Mouse (Mus musculus) limb, embryonic 10.5 days (tissue): ENCODE measurements around the gene Slc25a4. TPM values are rescaled to one million over a fixed set of nuclear protein-coding genes. Genes with fewer than 3 reads are reported as not detected.

Source experiments
- DNase-seq: peaks from one replicate; pipeline ENCODE4 v3.0.0-alpha.2; 2017; ENCODE audit warnings: low spot score
- H3K27ac ChIP-seq: fragments of 300-500 bp; sonication (generic); 2 replicates; pipeline ENCODE4 v1.5.1; 2016; ENCODE audit warnings: mild to moderate bottlenecking
- H3K27me3 ChIP-seq: fragments of 300-500 bp; sonication (generic); 2 replicates; pipeline ENCODE4 v1.6.1; 2016; ENCODE audit warnings: low read depth, mild to moderate bottlenecking; ENCODE audit not compliant: poor library complexity, severe bottlenecking
- H3K36me3 ChIP-seq: fragments of 300-500 bp; sonication (generic); 2 replicates; pipeline ENCODE4 v1.6.1; 2016; ENCODE audit warnings: mild to moderate bottlenecking, moderate library complexity
- H3K4me1 ChIP-seq: fragments of 300-500 bp; sonication (generic); 2 replicates; pipeline ENCODE4 v1.6.1; 2016
- H3K4me3 ChIP-seq: fragments of 300-500 bp; sonication (generic); 2 replicates; pipeline ENCODE4 v1.5.1; 2016; ENCODE audit warnings: mild to moderate bottlenecking, moderate library complexity
- H3K9me3 ChIP-seq: fragments of 300-500 bp; sonication (generic); replicated peaks from 2 replicates; pipeline ENCODE4 v1.6.1; 2016; ENCODE audit warnings: mild to moderate bottlenecking
- WGBS: fragments of 180-500 bp; shearing (Covaris S2); methylation state at CpG from one replicate; pipeline ENCODE4 v1.1.7; 2016; 5-methylcytosine and 5-hydroxymethylcytosine counted together
- polyA plus RNA-seq: library from polyadenylated mRNA; unstranded; fragments of >200 nt; fragmentation: Nextera tagmentation; extraction: Ambion mirVana; gene quantifications from 2 replicates; pipeline ENCODE4 v1.2.1, GENCODE M21; 2016

Gene Slc25a4
- polyA plus RNA-seq, 1 experiment from 2014 or later: 486 TPM

DNA sequence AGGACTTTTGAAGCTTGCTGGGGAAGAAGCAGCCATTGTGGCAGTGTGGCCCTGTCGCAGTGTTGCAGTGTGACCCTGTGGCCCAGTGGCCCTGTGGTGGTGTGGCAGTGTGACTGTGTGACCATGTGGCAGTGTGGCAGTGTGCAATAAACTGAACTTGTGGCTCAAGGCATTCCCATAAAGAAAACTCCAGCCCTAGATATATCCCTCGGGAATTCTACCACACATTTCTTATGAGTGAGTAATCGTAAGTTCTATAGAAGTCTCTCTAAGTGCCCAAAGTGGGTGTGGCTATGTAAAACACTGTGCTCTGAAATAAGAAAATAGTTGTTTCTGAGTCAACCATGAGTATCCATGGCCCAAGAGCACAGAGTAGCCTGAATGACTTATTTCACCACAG is 14.4 kb upstream of the Slc25a4 start:
- no peak overlapping the region for H3K4me3 ChIP-seq
- 82% methylated on average over 3 of the region's 3 CpGs for WGBS
- no peaks in the 10 kb centered on the region for H3K9me3 ChIP-seq
- H3K4me1 ChIP-seq: no peaks in the 10 kb centered on the region
- H3K27ac ChIP-seq: no peak overlapping the region
- H3K27me3 ChIP-seq: no peaks in the 10 kb centered on the region
- DNase-seq: no peak
- H3K36me3 ChIP-seq: no peaks in the 10 kb centered on the region

DNA sequence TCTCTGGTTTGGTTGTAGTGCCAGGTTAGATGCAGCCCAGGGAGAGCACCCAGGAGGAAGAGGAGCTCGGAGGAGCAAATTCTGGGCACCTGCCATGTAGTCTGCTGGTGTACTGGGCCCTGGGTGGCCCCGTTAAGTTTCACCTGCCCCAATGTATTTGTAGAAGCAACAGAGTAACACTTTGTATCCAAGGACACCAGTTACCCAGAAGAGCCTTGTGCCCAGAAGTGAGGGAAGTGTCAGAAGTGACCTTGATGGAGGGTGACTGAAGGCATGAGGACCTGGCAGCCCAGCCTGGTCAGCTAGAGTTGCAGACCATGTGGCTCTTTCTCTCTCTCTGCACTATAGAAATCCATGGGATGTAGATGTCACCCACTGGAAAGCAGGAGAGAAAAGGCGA is 9.5 kb upstream of the Slc25a4 start:
- H3K9me3 ChIP-seq: no peaks in the 10 kb centered on the region
- H3K27ac ChIP-seq: no peak overlapping the region
- no peaks in the 10 kb centered on the region for H3K36me3 ChIP-seq
- WGBS: 73% methylated on average over 3 of the region's 3 CpGs
- H3K4me1 ChIP-seq: peaks cover 9% of the 10 kb centered on the region
- no peak overlapping the region for H3K4me3 ChIP-seq
- H3K27me3 ChIP-seq: no peaks in the 10 kb centered on the region
- no peak for DNase-seq

DNA sequence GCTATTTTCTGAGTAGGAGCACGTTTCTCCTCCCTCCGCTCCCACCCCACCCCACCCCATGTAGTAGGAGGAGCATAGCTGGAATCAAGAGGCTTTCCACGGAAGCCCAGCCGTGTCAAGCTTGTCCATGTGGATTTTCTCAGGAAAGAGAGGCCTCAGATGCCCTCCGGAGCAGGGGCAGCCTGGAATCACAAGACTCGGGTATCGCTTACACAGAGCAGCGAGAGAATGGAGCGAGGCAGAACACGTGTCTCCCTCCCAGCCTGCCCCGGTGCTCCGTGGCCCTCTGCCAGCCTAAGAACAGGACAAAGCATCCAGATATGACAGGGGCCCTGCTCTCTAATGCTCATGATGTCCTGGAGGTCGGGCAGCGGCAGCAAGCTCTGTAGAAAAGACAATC is 5.8 kb upstream of the Slc25a4 start:
- Histone ChIP-seq H3K36me3 (no peaks in the 10 kb centered on the region), H3K4me1 (peaks cover 15% of the 10 kb centered on the region), H3K9me3 (no peaks in the 10 kb centered on the region), H3K27me3 (no peaks in the 10 kb centered on the region), H3K4me3 (peak overlapping the region; percentile 49), H3K27ac (peak overlapping the region; percentile 82)
- 12% methylated on average over 14 of the region's 14 CpGs for WGBS
- DNase-seq: peak; percentile 70

DNA sequence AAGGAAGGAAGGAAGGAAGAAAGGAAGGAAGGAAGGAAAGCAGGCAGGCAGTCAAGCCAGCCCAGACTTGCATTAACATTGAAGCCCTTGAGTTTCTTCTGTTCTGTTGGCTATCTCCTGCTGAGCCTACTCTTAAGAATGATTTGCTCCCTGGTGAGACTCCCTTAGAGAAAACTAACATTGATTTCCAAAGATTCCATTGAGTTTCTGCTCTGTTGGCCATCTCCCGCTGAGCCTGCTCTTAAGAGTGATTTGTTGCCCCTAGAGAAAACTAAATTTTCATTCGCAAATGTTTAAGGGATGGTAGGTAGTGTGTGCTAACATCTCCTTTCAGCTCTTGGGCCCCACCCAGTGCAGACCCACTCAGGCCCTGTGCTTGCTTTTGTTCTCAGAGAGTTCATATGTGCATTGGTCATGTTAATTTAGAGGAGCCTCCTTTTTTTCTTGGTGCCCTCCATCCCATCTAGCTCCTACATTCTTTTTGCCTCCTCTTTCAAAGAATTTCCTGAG is 2.9 kb upstream of the Slc25a4 start:
- H3K4me3 ChIP-seq: no peak overlapping the region
- WGBS: 15% methylated on average over 2 of the region's 2 CpGs
- DNase-seq: no peak
- H3K4me1 ChIP-seq: peaks cover 33% of the 10 kb centered on the region
- H3K27ac ChIP-seq: no peak overlapping the region
- H3K27me3 ChIP-seq: no peaks in the 10 kb centered on the region
- H3K9me3 ChIP-seq: no peaks in the 10 kb centered on the region
- H3K36me3 ChIP-seq: peaks cover 6% of the 10 kb centered on the region

DNA sequence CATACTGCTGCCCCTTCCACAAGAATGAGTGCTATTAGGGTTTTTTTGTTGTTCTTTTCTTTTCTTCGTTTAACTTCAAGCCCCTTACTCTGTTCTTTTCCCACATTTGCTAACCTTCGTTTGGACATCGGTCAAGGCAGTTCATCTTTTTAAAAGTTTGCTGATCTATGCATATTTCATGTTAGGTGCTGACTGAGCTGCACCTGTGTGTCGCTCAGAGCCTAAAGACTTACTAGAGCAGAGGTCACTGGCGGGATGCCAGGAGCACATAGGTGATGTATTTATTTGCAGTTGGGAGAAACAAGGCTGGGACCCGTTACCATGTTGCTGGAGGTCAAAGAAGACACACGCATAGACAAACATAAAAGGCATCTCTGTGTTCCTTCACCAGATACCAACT is 1.1 kb upstream of the Slc25a4 start:
- H3K36me3 ChIP-seq: peaks cover 24% of the 10 kb centered on the region
- H3K27me3 ChIP-seq: no peaks in the 10 kb centered on the region
- whole genome bisulfite sequencing: 49% methylated on average over 7 of the region's 7 CpGs
- no peak overlapping the region for H3K4me3 ChIP-seq
- H3K9me3 ChIP-seq: no peaks in the 10 kb centered on the region
- peaks cover 42% of the 10 kb centered on the region for H3K4me1 ChIP-seq
- no peak for DNase-seq
- H3K27ac ChIP-seq: no peak overlapping the region

DNA sequence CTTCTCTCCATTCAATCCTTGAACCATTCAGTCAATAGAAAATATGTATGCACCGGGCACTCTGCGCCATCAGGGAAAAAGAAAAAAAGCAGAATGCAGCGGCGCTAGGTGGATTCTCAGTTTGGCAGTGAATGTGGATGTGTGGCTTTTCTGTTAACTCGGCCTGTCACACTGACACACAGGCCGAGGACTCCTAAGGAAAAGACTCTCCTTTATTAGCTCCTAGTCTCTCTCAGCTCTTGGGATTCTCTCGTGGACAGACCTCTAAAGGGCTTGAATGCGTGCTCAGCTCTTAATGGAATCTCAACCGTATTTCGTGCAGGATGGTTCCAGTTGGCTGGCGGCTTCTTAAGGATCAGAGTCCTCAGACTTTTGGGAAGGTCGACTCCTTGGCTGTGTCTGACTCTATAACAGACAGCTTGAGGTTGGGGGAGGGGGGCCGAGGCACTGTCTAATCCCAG is 557 bp upstream of the Slc25a4 start:
- peak overlapping the region; percentile 90 for H3K4me3 ChIP-seq
- H3K36me3 ChIP-seq: peaks cover 30% of the 10 kb centered on the region
- H3K4me1 ChIP-seq: peaks cover 39% of the 10 kb centered on the region
- no peak for DNase-seq
- WGBS: 10% methylated on average over 13 of the region's 13 CpGs
- H3K9me3 ChIP-seq: no peaks in the 10 kb centered on the region
- H3K27ac ChIP-seq: peak overlapping the region; percentile 96
- no peaks in the 10 kb centered on the region for H3K27me3 ChIP-seq

GRCm38 (mm10) chr8:46209057-46209456 is 2.0 kb downstream of the Slc25a4 start:
- Histone ChIP-seq H3K36me3 (peaks cover 56% of the 10 kb centered on the region), H3K27ac (peak overlapping the region; percentile 30; the same call in 1 of the 2 replicates), H3K27me3 (no peaks in the 10 kb centered on the region), H3K9me3 (no peaks in the 10 kb centered on the region), H3K4me3 (peak overlapping the region; percentile 90), H3K4me1 (peaks cover 51% of the 10 kb centered on the region)
- 92% methylated on average over 15 of the region's 15 CpGs for WGBS
- no peak for DNase-seq

DNA sequence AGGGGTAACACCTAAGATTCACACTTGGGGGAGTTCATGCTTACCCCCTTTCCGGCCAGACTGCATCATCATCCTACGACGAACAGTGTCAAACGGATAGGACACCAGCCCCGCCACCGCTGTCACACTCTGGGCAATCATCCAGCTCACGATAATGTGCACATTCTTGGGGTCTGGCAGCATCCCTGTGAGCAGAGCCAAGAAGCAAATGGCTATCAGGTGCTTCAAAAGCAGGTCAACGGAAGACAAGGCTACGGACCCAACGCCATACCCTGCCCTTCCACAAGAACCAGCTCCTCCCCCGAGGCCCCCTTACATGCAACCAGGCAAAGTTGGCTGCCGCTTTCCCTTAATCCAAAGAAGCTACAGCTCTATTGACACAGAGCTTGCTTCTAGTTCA is 2.7 kb downstream of the Slc25a4 start:
- H3K4me1 ChIP-seq: peaks cover 51% of the 10 kb centered on the region
- WGBS: 92% methylated on average over 12 of the region's 12 CpGs
- peaks cover 63% of the 10 kb centered on the region for H3K36me3 ChIP-seq
- no peaks in the 10 kb centered on the region for H3K9me3 ChIP-seq
- H3K27ac ChIP-seq: no peak overlapping the region
- H3K4me3 ChIP-seq: 0 out of 2 replicates have a peak overlapping the region, but pooled peaks have one; percentile 90
- DNase-seq: no peak
- no peaks in the 10 kb centered on the region for H3K27me3 ChIP-seq

DNA sequence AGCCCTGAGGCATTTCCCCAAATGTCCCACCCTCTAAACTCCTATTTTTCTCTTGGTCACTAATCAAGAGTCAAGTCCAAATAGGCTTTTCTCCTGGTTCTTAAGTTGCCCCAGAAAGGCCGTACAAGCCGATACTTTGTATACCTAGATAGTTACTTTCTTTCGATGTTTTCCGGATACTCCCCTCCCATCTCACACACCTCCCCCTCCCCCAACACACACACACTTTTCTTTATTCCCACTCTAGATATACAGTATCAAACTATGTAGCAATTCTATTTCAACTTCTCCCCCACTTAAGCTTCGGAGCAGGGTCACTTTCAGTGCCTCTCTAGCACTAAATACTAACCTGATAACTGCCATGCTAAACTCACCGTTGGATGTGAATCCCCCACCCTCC is 5.0 kb downstream of the Slc25a4 start:
- Histone ChIP-seq H3K27ac (peak overlapping the region; percentile 7; the same call in 1 of the 2 replicates), H3K4me3 (no peak overlapping the region), H3K9me3 (no peaks in the 10 kb centered on the region), H3K36me3 (peaks cover 84% of the 10 kb centered on the region), H3K4me1 (peaks cover 37% of the 10 kb centered on the region), H3K27me3 (no peaks in the 10 kb centered on the region)
- no peak for DNase-seq
- 92% methylated on average over 6 of the region's 6 CpGs for WGBS

DNA sequence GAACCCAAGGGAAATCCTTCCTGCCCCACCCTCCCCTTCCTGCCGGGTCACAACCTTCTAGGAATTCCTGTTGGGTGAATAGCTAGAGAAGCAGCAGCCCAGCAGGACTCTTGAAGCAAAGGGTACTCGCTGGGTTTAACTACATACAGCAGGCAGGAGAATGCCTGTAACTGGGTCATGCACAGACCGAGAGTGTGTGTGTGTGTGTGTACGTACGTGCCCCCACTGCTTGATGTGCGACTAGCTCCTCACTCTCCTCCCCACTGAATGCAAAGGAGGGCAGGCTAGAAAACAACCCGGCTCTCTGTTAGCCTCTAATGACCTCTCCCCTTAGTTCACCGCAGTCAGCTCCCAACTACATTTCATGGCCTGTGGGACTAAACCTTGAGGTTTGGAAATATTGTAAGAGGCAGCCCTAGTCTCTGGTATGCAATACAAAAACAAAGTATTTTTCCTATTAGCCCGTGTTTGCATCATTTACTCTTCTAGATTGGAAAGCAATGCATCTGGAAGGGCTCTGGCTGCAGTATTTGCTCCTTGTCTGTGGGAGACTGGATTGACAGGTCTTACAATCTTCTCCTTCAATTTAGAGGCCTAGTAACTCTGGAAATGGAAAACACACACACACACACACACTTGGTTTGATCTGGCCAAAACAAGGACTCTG is 6.0 kb downstream of the Slc25a4 start:
- H3K9me3 ChIP-seq: no peaks in the 10 kb centered on the region
- WGBS: 84% methylated on average over 9 of the region's 9 CpGs
- peaks cover 84% of the 10 kb centered on the region for H3K36me3 ChIP-seq
- no peak for DNase-seq
- H3K27me3 ChIP-seq: no peaks in the 10 kb centered on the region
- H3K27ac ChIP-seq: peak overlapping the region; percentile 54; the same call in 1 of the 2 replicates
- H3K4me3 ChIP-seq: no peak overlapping the region
- H3K4me1 ChIP-seq: peaks cover 37% of the 10 kb centered on the region

GRCm38 (mm10) chr8:46204301-46204700 is 6.8 kb downstream of the Slc25a4 start:
- H3K4me3 ChIP-seq: no peak overlapping the region
- WGBS: 90% methylated on average over 3 of the region's 3 CpGs

DNA sequence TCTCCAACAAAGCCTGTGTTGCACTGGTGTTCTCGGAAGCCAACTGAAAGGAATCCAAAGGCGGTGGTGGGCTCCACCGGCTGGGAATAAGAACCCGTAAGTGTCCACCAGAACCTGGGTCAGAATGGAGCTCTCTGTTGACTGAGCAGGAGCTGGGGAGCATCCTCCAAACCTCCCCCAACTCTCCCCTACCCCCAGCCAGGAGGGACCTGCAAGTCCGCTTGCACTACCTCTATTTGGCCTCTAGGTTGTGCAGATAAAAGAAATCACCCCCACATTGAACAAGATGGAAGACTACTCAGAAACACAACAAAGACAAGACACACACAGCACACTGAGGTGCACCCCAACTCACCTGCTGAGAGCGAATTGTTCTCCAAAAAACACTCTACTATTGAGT is 8.7 kb downstream of the Slc25a4 start:
- Histone ChIP-seq H3K36me3 (peaks cover 61% of the 10 kb centered on the region), H3K27ac (no peak overlapping the region), H3K4me3 (no peak overlapping the region), H3K27me3 (no peaks in the 10 kb centered on the region), H3K9me3 (no peaks in the 10 kb centered on the region), H3K4me1 (peaks cover 17% of the 10 kb centered on the region; the same call in 1 of the 2 replicates)
- no peak for DNase-seq
- WGBS: 80% methylated on average over 6 of the region's 6 CpGs

More at GRCm38 (mm10) chr8:46204301-46204700, 6.8 kb downstream of the Slc25a4 start:
- H3K9me3 ChIP-seq: no peaks in the 10 kb centered on the region
- no peaks in the 10 kb centered on the region for H3K27me3 ChIP-seq
- peaks cover 81% of the 10 kb centered on the region for H3K36me3 ChIP-seq
- H3K27ac ChIP-seq: no peak overlapping the region
- peaks cover 29% of the 10 kb centered on the region for H3K4me1 ChIP-seq
- DNase-seq: no peak

DNA sequence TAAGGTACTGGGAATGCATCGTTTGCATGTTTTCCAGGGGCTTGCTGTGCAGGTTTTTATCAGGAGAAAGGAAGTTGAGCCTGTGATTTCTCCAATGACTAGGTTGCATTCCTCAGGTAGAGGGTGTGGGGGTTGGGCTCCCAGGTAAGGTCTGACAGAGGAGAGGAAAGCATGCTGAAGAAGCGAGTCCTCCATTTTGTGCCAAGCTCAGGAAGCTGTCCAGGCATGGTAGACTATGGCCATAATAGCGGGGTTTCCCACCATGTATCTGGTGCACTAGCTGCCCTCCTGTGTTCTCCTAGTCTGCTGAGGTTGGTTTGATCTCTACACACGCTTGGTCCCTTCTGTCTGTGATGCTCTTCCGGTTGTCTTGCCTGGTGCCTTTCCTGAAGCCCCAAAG is 13.4 kb downstream of the Slc25a4 start:
- Histone ChIP-seq H3K4me3 (no peak overlapping the region), H3K27me3 (no peaks in the 10 kb centered on the region), H3K4me1 (0 out of 2 replicates have a peak, but pooled peaks cover 3% of the 10 kb centered on the region), H3K27ac (no peak overlapping the region), H3K9me3 (no peaks in the 10 kb centered on the region), H3K36me3 (peaks cover 44% of the 10 kb centered on the region)
- 89% methylated on average over 5 of the region's 5 CpGs for WGBS
- no peak for DNase-seq
